Mouse (Mus musculus): ENCODE results near the gene Prdm16. TPM values are rescaled to one million over a fixed set of nuclear protein-coding genes. Genes with fewer than 3 reads are reported as not detected.

Prdm16 gene
- total and polyA plus RNA-seq, 3 experiments, result not detected

GRCm38 (mm10) chr4:154601006-154601405 is 35.7 kb downstream of the Prdm16 start:
- H3K36me3 ChIP-seq (replicated peaks in 1 of 2; ENCODE audit: control insufficient read depth in 1 of 2, insufficient read depth in 1 of 2, low read length in 1 of 2), result no peaks in the 10 kb centered on the region
- no peaks in the 10 kb centered on the region for H3K4me1 ChIP-seq (ENCODE audit: control insufficient read depth in 1 of 2, insufficient read depth in 2 of 2)
- no peaks in the 10 kb centered on the region for H3K27me3 ChIP-seq (replicated peaks)
- H3K9ac ChIP-seq (ENCODE audit: insufficient read depth, low read depth), result no peak overlapping the region
- no peak overlapping the region for H3K4me3 ChIP-seq (replicated peaks in 1 of 3; ENCODE audit: low read depth in 2 of 3, low read length in 2 of 3, poor library complexity in 1 of 3)
- H3K9me3 ChIP-seq (replicated peaks; ENCODE audit: low read length), result peaks cover 97% of the 10 kb centered on the region
- in situ Hi-C loops (cut with MboI; ENCODE audit: low pct_ligation_motif_present, low pct_unique_long_range_greater_than_20kb, low sequenced_read_pairs) (no loop called here), dilution Hi-C loops (cut with MboI; ENCODE audit: extremely low pct_ligation_motif_present, extremely low pct_unique_long_range_greater_than_20kb, low sequenced_read_pairs) (no loop called here)
- no peaks in the 10 kb centered on the region for H3K79me2 ChIP-seq (replicated peaks; ENCODE audit: control insufficient read depth, extremely low read depth, insufficient read depth, poor library complexity, severe bottlenecking)
- no peak overlapping the region for H3K4me2 ChIP-seq (ENCODE audit: insufficient read depth, low read depth, poor library complexity, severe bottlenecking)
- no peak overlapping the region for H3K27ac ChIP-seq (ENCODE audit: insufficient read depth, low read depth)
- no peak for DNase-seq (ENCODE audit: extremely low read depth)
- TF ChIP-seq MAFK (IDR thresholded peaks at IDR 0.05; ENCODE audit: insufficient replicate concordance, low read length) (no peak), TCF12 (IDR thresholded peaks at IDR 0.05; ENCODE audit: low read depth, low read length) (no peak), ZMIZ1 (IDR thresholded peaks at IDR 0.05; ENCODE audit: low read depth, low read length) (no peak), SMC3 (IDR thresholded peaks at IDR 0.05; ENCODE audit: low read depth, low read length) (no peak)

- H3K4me1 ChIP-seq (ENCODE audit: control insufficient read depth in 1 of 2, insufficient read depth in 2 of 2), result no peaks in the 10 kb centered on the region
- H3K4me2 ChIP-seq (ENCODE audit: insufficient read depth, low read depth, poor library complexity, severe bottlenecking), result no peak overlapping the region
- TF ChIP-seq RCOR1 (conservative IDR thresholded peaks at IDR 0.05; ENCODE audit: low read depth, low read length) (no peak), ELF1 (IDR thresholded peaks at IDR 0.05; ENCODE audit: low read depth, low read length) (no peak), USF2 (conservative IDR thresholded peaks at IDR 0.05; ENCODE audit: low read depth, low read length) (no peak), HCFC1 (IDR thresholded peaks at IDR 0.05; ENCODE audit: low read depth, low read length) (no peak), POLR2A (IDR thresholded peaks at IDR 0.05; ENCODE audit: low read depth, low read length) (no peak), EP300 (IDR thresholded peaks at IDR 0.05; ENCODE audit: low read length) (no peak), CHD1 (IDR thresholded peaks at IDR 0.05; ENCODE audit: low read depth, low read length) (no peak), E2F4 (IDR thresholded peaks at IDR 0.05; ENCODE audit: insufficient replicate concordance, low read depth, low read length) (no peak), JUND (conservative IDR thresholded peaks at IDR 0.05; ENCODE audit: low read depth, low read length) (no peak), CTCF (conservative IDR thresholded peaks at IDR 0.05 in 1 of 2, IDR thresholded peaks at IDR 0.05 in 1 of 2; ENCODE audit: low read depth in 2 of 2, low read length in 2 of 2) (no peak), SMC3 (IDR thresholded peaks at IDR 0.05; ENCODE audit: low read depth, low read length) (no peak), ZC3H11A (IDR thresholded peaks at IDR 0.05; ENCODE audit: low read depth, low read length) (no peak), ZMIZ1 (IDR thresholded peaks at IDR 0.05; ENCODE audit: low read depth, low read length) (no peak), SIN3A (IDR thresholded peaks at IDR 0.05; ENCODE audit: low read length) (no peak), TBP (conservative IDR thresholded peaks at IDR 0.05; ENCODE audit: low read depth, low read length) (no peak), NELFE (IDR thresholded peaks at IDR 0.05; ENCODE audit: low read depth, low read length) (no peak), KAT2A (IDR thresholded peaks at IDR 0.05; ENCODE audit: insufficient replicate concordance, low read length) (no peak)
- peaks cover 97% of the 10 kb centered on the region for H3K9me3 ChIP-seq (replicated peaks; ENCODE audit: low read length)
- no peaks in the 10 kb centered on the region for H3K27me3 ChIP-seq (replicated peaks)
- no peaks in the 10 kb centered on the region for H3K79me2 ChIP-seq (replicated peaks; ENCODE audit: control insufficient read depth, extremely low read depth, insufficient read depth, poor library complexity, severe bottlenecking)
- dilution Hi-C loops (cut with MboI; ENCODE audit: extremely low pct_ligation_motif_present, extremely low pct_unique_long_range_greater_than_20kb, low sequenced_read_pairs) (no loop called here), in situ Hi-C loops (cut with MboI; ENCODE audit: low pct_ligation_motif_present, low pct_unique_long_range_greater_than_20kb, low sequenced_read_pairs) (no loop called here)
- H3K9ac ChIP-seq (ENCODE audit: insufficient read depth, low read depth), result no peak overlapping the region
- no peak for DNase-seq (ENCODE audit: extremely low read depth)
- no peak overlapping the region for H3K27ac ChIP-seq (ENCODE audit: insufficient read depth, low read depth)
- H3K36me3 ChIP-seq (replicated peaks in 1 of 2; ENCODE audit: control insufficient read depth in 1 of 2, insufficient read depth in 1 of 2, low read length in 1 of 2), result no peaks in the 10 kb centered on the region
- no peak overlapping the region for H3K4me3 ChIP-seq (replicated peaks in 1 of 3; ENCODE audit: low read depth in 2 of 3, low read length in 2 of 3, poor library complexity in 1 of 3)
These were observed 36.7 kb downstream of the Prdm16 start for GRCm38 (mm10) chr4:154599977-154600376.
